Mouse (Mus musculus) embryonic stem cell, embryonic (primary cell): ENCODE measurements at regions not wholly inside any gene's neighbourhood (a gene's known extent, or its start where the extent isn't known, plus 50 kb on each side); places are given as distances from the start of the nearest gene placed in this dataset.

Experiments
- CTCF ChIA-PET, 4 experiments: fragments of 300-600 bp in 2 of 4; fragments of 350-600 bp in 2 of 4; sonication (Branson Sonifier 250); formaldehyde crosslinking; loops; one replicate each; lab custom pipeline; 2022; ENCODE audit warnings: inconsistent platforms in 2 of 4; lab: Charles Lee
- POLR2A ChIA-PET, 4 experiments: fragments of 300-600 bp in 2 of 4; fragments of 350-600 bp in 2 of 4; sonication (Branson Sonifier 250); formaldehyde crosslinking; loops; one replicate each; lab custom pipeline; 2022; ENCODE audit warnings: antibody characterized with exemption in 4 of 4, inconsistent platforms in 1 of 4; lab: Charles Lee

DNA sequence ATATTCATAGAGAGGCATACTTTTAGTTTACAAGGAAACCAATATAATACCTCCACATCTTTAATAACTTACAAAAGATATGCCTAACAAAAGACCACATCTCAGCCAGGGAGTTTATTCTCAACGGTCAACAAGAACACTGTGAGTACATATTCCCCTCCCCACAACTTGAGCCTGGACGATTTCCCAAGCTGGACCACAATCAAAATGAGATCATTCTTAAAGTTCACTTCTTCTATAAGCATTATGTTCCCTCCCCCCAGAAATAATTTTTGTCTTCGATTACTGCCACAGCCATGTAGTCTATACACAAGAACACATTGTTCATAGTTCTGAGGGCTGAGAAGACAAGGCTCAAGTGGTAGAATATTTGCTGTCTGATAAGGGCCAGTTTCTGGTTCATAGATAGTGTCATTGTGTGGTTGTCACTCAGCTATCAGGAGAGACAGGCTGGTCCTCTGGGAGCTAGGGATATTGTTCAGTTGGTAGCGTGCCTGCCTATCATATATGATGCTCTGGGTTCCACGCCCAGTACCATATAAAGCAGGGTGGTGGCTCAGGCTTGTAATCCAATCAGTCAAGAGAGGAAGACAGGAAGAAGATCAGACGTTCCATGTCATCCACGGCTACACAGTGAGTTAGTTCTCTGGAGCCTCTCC is 153.9 kb downstream of the Mreg start:
- CTCF ChIA-PET = no interaction called here

DNA sequence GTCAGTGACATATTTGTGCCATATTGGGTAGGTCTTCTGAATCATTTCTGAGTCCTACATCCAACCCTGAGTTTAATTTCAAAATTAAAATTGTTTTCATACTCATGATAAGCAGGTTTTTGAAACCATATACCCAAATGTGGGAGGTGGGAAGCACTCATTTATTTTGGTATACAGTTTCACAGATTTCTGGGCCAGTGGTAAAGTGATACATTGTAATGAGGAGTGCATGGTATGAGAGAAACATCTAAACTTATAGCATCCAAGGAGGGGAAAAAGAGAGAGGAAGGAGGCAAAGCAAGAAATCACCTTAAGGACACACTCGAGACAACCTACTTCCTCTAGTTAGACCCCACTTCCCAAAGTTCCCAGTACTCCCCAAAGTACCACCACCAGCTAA is 157.6 kb downstream of the Mreg start:
- CTCF ChIA-PET = no interaction called here
- POLR2A ChIA-PET = no interaction called here

More for the DNA sequence above, 153.9 kb downstream of the Mreg start:
- POLR2A ChIA-PET = no interaction called here

DNA sequence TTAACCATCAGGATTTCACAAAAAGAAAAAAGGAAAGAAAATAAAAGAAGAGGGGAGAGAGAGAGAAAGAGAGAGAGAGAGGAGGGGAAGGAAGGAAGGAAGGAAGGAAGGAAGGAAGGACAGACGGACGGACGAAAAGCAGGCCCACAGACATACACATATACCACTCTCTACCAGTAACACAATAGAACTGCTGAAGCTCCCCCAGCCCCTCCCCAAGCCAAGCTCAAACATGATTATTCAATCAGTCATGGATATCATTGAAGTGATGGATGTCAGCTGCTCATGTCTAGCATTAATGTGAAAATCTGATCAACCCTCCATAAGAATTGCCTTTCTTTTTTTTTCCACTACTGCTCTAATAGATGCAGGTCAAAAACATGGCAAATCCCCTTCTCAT is 161.2 kb downstream of the Mreg start:
- POLR2A ChIA-PET = no interaction called here
- CTCF ChIA-PET = interaction anchor here in 1 of 4 experiments (0.6 kb wide), 1 partner anchor 73 kb away, joined by 4 read pairs; no protein-coding TSS in a partner anchor

DNA sequence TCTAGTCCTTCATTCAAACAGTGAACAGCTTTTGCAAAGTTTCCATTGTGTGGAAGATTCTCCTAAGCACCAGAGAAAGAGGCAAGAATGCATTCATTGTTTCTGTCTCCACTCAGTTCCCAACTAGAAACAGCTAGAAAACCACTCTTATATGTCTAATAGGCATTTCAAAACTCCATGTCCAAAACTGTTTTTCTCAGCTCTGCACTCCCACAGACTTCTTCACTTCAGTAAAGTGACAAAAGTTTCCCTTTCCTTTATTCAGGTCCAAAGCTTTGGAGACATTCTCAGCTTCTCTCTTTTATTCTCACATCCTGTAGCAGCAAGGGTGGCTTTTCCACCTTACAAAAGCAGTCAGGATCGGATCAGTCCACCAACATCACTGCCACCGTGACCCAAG is 166.0 kb downstream of the Mreg start:
- ChIA-PET POLR2A (interaction anchor here in 1 of 4 experiments (0.6 kb wide), 1 partner anchor 402 kb away, joined by 3 read pairs; no protein-coding TSS in a partner anchor), CTCF (no interaction called here)

DNA sequence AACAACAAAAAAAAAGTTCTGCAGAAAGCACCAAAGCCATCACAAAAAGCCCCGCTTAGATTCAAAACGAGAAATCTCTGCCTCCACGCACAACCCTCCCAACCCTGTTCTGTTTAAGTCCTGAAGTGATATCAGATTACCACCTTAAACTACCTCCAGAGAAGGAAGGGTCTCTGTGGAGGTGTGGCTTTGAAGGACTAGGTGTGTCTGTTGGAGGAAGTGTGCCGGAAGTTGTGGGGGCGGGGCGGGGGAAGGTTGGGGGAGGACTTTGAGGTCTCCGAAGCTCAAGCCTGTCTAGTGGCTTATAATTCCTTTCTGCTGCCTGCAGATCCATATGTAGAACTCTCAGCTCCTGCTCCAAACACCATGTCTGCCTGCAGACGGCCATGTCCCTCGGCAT is 173.6 kb downstream of the Mreg start:
- POLR2A ChIA-PET = no interaction called here
- CTCF ChIA-PET = no interaction called here

DNA sequence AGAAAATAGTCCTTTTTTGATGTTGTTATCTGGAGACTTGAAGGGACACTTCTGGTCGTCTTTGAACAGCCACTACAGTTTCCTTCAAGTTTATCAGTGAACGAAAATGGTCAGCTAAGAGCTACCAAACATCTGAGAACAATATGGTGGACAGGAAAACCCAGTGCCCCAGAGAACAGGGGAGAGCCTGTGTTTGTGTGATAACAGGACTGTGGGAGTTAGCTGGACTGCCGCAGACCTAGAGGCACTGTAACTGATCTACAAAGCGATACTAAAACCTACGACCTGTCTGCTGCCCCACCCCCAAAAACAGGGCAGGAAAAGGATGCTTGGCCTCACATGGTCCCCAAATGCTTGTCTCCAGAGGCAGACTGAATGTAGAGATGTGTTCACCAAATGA is 175.5 kb downstream of the Mreg start:
- ChIA-PET CTCF (interaction anchor here in 1 of 4 experiments (0.7 kb wide), 1 partner anchor 164 kb away, joined by 3 read pairs; no protein-coding TSS in a partner anchor), POLR2A (interaction anchor here in 2 of 4 experiments (0.6 to 0.7 kb wide), 2 partner anchors 476 to 1736 kb away, joined by 3 read pairs; no protein-coding TSS in a partner anchor)

DNA sequence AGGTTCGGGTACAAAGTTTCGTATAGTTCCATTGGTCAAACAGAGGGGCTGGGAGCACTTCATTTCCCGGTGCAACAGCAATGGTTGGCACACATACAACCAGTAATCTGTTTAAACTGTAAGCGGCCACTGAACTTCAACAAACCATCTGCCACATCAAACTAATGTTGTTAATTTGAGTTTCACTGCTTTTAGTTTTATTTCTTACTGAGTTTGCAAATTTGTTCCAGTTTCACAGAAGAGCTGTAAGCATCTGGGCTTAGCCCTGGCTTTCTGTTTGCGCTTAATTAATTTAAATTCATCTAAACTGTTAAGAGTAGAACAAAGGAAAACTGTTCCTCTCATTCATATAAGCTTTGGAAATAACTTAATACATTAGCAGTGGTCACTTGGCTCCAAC is 176.0 kb downstream of the Mreg start:
- POLR2A ChIA-PET = interaction anchor here in 2 of 4 experiments (0.6 to 0.7 kb wide), 3 partner anchors 159 to 1735 kb away, joined by 3 read pairs; no protein-coding TSS in a partner anchor

DNA sequence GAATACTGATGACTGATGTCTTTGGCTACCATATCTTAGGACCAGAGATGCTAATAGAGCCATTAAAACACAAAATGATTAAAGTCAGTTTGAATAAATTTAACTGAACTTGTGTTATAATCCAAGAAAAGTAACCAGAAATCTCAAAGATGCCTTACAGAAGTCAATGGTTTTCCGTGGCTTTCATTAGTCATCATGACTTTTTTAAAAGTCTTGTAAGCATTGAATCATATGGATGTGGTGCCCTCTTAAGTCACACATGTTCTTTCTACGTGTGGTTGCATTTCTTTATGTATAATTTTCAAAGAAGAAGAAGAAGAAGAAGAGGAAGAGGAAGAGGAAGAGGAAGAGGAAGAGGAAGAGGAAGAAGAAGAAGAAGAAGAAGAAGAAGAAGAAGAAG is 178.2 kb downstream of the Mreg start:
- CTCF ChIA-PET = no interaction called here

More for the DNA sequence above, 176.0 kb downstream of the Mreg start:
- CTCF ChIA-PET = interaction anchor here in 1 of 4 experiments (0.7 kb wide), 1 partner anchor 164 kb away, joined by 3 read pairs; no protein-coding TSS in a partner anchor

DNA sequence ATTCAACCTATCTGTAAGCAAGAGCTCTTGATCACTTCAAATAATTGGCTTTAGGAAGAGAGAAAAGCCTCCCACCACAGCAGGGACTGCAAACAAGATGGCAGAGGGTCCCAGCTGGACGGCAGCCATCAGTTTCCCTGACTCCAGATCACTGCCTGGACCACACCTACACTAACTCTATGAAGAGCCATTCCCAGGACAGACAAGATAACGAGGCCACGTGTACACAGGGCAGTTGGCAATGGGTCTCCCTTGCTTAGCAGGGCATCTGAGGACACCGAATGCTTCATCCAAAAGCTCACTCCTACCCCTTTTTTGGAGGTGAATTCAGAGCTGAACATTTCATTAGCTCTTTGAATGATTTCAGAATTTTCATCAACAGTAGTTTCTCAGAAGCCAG is 179.9 kb downstream of the Mreg start:
- POLR2A ChIA-PET = no interaction called here
- CTCF ChIA-PET = no interaction called here

More for the DNA sequence above, 178.2 kb downstream of the Mreg start:
- POLR2A ChIA-PET = interaction anchor here in 1 of 4 experiments (0.7 kb wide), 1 partner anchor 21 kb away, joined by 3 read pairs; no protein-coding TSS in a partner anchor

DNA sequence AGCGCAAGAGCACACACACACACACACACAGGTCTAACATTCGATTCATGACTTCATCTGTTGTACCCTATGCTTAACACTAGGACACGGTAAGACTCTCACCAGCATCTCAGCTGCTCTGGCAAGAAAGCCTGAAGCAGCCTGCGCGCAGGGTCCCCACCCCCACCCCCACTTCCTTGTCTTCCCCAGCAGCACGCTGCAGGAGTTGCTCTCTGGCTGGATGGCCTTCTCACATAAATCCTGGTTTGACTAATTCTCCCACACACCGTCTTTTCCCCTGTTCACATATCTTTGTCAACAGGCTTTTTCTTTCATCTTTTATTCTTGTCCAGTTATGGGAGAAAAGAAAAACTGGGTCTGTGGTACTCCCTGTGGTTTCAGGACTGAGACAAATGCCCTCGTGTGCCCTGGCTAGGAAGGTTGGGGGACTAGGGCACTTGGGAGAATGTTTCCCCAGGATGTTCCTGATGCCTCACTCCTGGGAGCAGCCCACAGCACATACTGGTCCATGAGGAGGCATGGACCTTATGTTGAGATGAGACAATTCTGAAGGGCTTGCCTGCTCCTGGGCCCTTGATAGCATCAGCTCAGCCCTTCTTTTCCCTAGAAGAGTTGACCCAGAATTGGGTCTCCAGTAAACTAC is 181.2 kb downstream of the Mreg start:
- ChIA-PET CTCF (no interaction called here), POLR2A (no interaction called here)

DNA sequence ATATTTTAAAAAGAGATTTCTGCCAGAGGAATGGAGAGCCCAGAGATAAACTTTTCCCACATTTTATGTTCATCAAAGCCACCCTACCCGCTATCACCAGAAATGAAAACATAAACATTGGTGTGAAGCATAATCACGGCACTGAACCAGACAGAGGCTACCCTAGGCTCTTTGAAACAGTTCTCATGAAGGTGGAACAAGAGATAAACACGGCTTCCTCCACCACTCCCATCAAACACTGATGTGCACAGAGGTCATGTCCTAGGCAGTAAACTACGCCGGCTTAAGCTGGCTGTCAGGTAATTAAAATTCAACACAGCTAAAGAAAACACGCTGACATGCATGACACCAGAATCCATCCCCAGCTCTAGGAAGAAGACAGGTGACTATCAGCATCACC is 182.5 kb downstream of the Mreg start:
- CTCF ChIA-PET = no interaction called here
- POLR2A ChIA-PET = no interaction called here

DNA sequence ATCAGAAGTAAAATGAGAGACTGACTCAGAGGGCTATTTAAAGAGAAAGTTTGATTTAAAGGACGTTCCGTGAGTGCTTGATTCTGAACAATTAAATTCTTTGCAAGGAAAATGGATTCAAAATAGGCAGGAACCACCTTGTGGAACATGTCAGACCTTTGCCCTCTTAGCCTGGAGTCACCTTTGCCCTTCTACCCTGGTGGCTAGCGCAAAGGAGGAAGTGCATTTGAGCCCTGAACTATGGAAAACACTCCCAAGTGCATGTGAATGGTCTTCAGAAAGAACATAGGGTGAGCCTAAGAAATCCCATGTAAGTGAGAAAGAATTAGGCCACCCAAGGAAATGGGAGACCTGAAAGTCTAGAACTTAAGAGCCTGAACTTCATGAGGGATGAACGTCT is 185.2 kb downstream of the Mreg start:
- POLR2A ChIA-PET = interaction anchor here in 1 of 4 experiments (0.8 kb wide), 1 partner anchor 21 kb away, joined by 3 read pairs; no protein-coding TSS in a partner anchor
- CTCF ChIA-PET = no interaction called here

DNA sequence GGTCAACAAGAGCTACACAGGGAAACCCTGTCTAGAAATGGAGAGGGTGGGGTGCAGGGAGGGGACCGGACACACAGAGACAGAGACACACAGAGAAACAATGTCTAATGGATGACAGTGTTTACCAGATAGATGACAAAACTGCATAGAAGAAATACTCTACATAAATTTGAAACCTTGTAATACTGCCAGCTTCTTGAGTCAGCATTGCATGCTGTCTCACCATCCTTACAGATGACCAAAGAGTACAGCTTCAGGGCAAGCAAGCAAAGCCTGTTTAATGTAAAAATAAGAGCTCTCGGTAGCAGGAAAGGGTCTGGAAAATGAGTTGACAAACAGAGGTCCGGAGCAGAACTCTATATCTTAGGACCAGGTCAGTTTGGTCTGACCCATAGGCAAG is 189.5 kb downstream of the Mreg start:
- CTCF ChIA-PET = no interaction called here
- POLR2A ChIA-PET = no interaction called here

DNA sequence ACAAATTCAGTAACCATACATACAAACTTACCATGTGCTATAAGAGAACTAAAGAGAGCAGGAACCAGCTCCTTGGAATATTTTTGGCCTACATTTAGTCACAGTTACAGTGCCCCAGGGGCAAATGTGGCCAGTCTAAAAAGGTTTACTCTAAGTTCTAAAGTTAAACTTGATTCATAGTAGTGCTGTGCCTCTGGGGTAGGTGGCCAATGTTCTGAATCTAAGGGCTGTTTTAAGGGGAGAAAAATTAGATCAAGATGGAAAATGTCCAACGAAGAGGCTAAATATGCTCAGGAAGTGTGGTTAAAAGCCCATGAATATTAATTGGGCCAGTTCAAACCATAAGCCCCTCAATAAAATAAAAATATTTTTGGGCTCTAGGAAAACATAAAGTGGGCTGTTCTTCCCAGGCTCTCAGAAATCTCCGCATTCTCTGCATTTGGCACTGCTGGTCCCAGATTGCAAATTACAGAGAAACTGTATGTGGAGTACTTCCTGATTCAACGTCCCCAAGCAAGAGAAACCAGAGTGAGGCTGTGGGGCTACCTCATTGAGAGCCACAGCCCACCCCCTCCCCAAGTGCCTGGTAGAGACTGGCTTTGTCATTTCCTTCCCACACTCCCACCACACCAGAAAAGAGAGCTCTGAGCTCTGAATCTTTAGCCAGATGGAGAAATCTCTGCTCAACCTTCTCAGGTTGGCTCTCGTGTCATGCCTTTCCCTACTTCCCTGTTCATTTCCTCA is 193.5 kb downstream of the Mreg start:
- CTCF ChIA-PET = no interaction called here
- POLR2A ChIA-PET = no interaction called here

DNA sequence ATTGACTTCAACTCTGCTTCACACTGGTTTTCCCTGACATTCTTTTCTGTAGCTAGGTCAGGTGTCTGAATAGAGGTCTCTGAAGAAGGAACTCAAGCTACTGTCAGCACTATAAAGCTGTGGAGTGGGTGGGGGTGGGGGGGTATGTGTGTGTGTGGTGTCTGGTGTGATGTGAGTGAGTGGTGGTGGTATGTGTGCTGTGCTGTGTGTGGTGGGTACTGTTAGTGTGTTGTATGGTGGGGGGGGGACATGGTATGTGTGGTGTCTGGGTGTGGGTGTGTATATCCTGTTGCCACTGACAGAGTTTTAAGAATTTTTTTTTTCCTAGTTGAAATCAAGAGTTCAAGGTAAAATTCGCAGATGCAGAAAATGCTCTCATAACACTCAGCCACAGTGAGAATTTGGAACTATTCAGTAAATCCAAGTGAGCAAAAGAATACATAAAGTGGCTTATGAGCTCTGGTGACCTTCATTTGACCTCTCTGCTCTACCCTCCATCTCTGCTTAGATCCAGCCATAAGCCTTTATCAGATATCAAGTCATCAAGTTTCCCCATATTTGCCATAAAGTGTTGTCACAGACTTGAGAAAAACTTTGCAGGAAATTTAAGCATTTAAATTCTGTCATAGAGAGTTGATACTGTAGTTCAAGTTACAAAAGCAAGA is 194.2 kb downstream of the Mreg start:
- ChIA-PET POLR2A (no interaction called here), CTCF (interaction anchor here in 1 of 4 experiments (0.6 to 1.2 kb wide), 2 partner anchors 9 to 230 kb away, joined by 4 to 9 read pairs; no protein-coding TSS in a partner anchor)

DNA sequence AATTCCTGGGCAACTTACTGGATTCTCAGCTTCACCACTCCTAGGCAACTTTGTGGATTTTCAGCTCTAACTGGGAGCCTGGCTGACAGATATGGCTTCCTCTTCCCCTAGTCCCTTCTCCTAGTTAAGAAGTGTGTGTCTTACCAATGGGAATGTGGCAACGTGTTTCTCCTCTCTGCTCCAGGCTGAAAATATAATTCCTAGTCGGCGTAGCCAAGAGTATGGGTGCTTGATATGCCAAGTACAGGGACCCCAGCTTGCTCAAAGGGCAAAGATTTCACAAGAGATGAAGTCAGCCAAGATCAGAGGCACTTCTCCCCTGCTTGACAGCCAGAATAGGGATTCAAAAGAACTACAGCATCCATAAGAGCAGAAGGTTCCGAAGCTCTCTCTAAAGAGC is 196.6 kb downstream of the Mreg start:
- POLR2A ChIA-PET = interaction anchor here in 1 of 4 experiments (0.5 kb wide), 1 partner anchor 167 kb away, joined by 9 read pairs; no protein-coding TSS in a partner anchor
- CTCF ChIA-PET = no interaction called here

DNA sequence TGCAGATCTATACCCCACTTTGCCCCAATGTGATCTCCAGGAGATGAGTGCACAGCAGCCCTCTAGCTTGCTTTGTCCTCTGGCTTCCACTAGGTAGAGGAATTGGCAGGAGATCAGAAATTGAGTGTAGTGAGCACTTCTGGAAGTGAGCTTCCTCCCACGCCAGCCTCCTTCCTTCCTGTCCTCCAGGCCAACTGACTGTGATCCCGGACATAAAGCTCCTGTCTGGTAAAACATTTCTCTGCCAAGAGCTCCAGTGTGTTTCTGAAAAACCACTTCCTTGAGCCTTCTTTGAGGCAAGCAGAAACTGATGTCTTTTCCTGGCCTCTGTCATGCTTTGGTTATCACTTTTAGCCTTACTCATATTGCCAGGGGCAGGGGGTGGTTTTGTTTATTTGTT is 197.5 kb downstream of the Mreg start:
- CTCF ChIA-PET = interaction anchor here in 1 of 4 experiments (0.6 kb wide), 1 partner anchor 82 kb away, joined by 4 read pairs; no protein-coding TSS in a partner anchor
- POLR2A ChIA-PET = interaction anchor here in 1 of 4 experiments (0.6 kb wide), 1 partner anchor 1184 kb away, joined by 3 read pairs; no protein-coding TSS in a partner anchor

DNA sequence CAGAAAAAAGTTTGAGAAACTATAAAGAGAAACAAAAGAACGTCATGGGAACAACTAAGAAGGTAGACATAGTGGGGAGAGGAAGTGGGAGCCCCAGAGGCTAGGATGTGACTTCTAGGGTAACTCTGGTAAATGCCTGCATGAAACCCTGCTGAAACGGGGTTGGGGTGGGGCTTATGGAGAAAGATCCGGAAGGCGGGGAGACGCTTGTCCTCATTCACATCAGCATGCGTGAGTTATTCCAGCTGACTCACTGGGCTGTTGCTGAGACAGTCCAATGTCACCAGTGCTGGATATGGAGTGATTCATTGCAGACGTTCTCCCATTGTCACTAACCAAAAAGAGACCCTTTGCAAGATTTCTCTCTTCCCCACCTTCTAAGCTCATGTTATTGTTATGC is 198.2 kb downstream of the Mreg start:
- CTCF ChIA-PET = interaction anchor here in 1 of 4 experiments (0.6 kb wide), 1 partner anchor 82 kb away, joined by 4 read pairs; no protein-coding TSS in a partner anchor
- POLR2A ChIA-PET = interaction anchor here in 1 of 4 experiments (0.6 kb wide), 1 partner anchor 1183 kb away, joined by 3 read pairs; no protein-coding TSS in a partner anchor
